Mouse (Mus musculus): ENCODE results near the gene Ppef2. TPM values are rescaled to one million over a fixed set of nuclear protein-coding genes. Genes with fewer than 3 reads are reported as not detected.
"Not testable (repeated sequence)": the region's sequence is repeated elsewhere in the genome, so short reads cannot be mapped to it uniquely, and the experiment has no call there.

Gene Ppef2
- polyA plus RNA-seq, 1 experiment from 2014 or later, result 0.99 TPM

DNA sequence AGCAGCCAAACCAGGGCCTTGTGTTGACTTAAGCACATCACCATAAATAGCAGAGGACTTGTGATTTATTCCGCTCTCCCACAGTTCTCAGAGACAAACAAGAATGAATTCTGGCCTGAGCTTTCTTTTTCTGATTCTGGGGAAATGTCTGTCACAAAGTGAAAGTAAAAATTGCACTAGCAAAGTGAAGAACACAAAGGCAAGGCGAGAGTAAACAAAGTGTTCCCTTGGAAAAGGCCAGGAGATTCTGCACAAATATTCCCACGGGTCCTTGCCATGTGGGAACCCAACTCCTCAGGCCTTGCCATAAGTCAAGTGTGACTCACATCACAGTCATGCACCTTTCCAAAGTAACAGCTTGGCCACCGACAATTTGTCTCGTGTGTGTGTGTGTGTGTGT is 50.4 kb downstream of the Ppef2 start:
- H3K4me1 ChIP-seq, result no peaks in the 10 kb centered on the region
- no peak overlapping the region for H3K27ac ChIP-seq
- peaks cover 33% of the 10 kb centered on the region for H3K36me3 ChIP-seq (replicated peaks)
- H3K4me2 ChIP-seq, result no peak overlapping the region
- no peaks in the 10 kb centered on the region for H3K27me3 ChIP-seq (replicated peaks)
- no peak for ATAC-seq (replicated peaks)
- H3K4me3 ChIP-seq, result no peak overlapping the region
- no peaks in the 10 kb centered on the region for H3K9me3 ChIP-seq
- 95% methylated on average over 4 of the region's 5 CpGs for WGBS
- no peak overlapping the region for H3K9ac ChIP-seq

DNA sequence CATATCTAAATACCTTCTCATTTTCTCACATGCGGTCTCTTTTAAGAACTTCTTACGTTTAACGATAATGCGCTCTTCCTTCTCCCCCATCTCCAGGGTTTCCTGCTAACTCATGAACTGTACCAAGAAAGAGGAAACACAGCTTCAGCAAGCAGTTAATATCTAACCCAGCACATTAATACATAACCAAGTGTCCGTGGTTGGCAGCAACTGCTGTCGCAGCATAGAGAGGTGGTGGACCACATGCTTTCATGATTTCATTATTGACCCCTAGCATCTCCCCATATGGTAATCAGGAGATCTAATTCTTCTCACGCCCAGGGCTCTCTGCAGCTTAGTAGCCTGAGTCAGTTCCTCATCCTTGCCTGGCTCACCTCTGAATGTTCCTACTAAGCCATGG is 50.9 kb downstream of the Ppef2 start:
- H3K36me3 ChIP-seq (replicated peaks), result peaks cover 36% of the 10 kb centered on the region
- no peak overlapping the region for H3K4me2 ChIP-seq
- no peak overlapping the region for H3K4me3 ChIP-seq
- H3K27me3 ChIP-seq (replicated peaks), result no peaks in the 10 kb centered on the region
- no peak overlapping the region for H3K9ac ChIP-seq
- no peak overlapping the region for H3K27ac ChIP-seq
- 96% methylated on average over 7 of the region's 7 CpGs for WGBS
- no peak for ATAC-seq (replicated peaks)
- no peaks in the 10 kb centered on the region for H3K4me1 ChIP-seq
- H3K9me3 ChIP-seq, result no peaks in the 10 kb centered on the region

DNA sequence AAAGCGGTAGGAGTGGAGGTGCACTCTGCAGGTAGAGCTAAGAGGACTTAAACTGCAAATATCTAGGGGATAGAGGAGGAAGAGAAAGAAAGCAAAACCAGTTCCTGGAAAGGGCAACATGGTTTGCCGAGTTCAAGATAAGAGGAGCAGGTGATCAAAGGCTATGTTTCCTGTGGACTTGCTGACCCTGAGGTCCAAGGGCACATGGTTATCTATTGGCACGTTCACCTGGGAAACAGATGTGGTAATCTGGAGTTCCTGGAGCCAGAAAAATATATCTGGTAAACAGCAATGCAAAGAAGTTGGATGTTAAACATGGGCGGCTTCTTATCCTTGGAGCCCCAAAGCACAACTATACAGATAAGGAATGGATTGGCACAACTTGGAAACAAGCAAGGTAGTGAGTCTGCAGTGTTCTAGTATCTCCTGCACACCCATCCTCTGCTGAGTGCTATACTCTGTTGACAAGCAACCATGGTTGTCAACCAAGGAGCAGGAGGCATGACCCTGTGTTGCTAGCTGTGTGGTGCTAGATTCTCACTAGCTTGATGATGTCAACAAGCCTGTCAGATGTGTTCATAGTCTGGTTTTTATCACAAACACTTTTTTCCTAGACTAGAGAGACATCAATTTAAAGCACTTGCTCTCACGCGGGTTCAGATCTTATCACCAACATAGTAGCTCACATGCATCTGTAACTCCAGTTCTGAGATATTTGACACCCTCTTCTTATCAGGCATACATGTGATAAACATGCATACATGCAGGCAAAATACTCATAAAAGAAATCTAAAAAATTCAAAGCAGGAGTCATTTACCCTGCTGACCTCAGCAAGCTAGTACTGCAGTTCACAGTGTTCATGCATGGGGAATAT is 51.7 kb downstream of the Ppef2 start:
- Histone ChIP-seq H3K9ac (no peak overlapping the region), H3K27me3 (replicated peaks) (no peaks in the 10 kb centered on the region), H3K4me1 (no peaks in the 10 kb centered on the region), H3K36me3 (replicated peaks) (peaks cover 38% of the 10 kb centered on the region), H3K27ac (no peak overlapping the region), H3K4me2 (no peak overlapping the region), H3K4me3 (no peak overlapping the region), H3K9me3 (no peaks in the 10 kb centered on the region)
- 93% methylated on average over 6 of the region's 6 CpGs for WGBS
- no peak for ATAC-seq (replicated peaks)

GRCm38 (mm10) chr5:92198266-92198665 is 57.8 kb downstream of the Ppef2 start:
- 61% methylated on average over 8 of the region's 8 CpGs for WGBS
- ATAC-seq (replicated peaks), result no peak
- Histone ChIP-seq H3K4me2 (no peak overlapping the region), H3K9ac (no peak overlapping the region), H3K27ac (0 out of 2 replicates have a peak overlapping the region, but pooled peaks have one; percentile 34), H3K4me1 (peaks cover 9% of the 10 kb centered on the region), H3K9me3 (no peaks in the 10 kb centered on the region), H3K27me3 (replicated peaks) (no peaks in the 10 kb centered on the region), H3K4me3 (no peak overlapping the region), H3K36me3 (replicated peaks) (peaks cover 39% of the 10 kb centered on the region)

DNA sequence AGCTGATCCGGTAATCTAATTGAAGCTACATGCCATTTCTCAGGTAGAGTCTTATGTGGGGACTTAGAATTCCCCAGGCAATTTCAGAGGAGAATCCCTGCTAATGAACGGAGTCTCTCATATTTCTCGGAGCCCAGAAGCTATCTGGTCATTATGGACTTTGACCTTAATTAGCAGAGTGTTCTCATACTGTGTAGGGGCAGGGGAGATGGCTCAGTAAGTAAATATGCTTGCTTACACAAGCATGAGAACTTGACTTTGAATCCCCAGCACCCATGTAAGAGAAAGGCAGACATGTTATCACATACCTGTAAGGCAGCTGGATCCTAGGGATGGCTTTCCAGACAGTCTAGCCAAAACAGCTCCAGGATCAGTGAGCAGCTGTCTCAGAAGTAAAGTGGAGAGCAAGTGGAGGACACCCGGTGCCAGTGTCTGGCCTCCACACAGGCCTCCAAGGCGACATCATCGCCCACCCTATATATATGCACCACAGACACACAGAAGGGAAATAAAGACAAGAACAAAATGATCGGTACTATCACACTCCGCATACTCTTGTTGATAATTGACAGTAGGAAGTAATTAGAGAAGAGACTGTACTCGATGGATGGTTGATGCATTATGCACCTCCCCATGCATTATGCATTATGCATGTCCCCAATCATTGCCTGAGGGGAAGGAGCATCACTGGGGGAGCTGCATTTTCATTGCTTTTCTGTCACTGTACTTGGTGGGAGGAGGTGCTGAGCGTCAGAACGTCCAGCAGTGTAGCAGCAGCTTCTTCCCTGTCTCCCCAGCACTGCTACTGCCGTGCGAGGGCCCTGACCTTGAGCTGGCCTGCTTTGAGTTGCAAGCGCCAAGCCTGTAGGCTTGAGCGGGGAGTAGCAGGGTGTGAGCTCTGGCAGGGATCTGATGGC is 58.9 kb downstream of the Ppef2 start:
- ATAC-seq (replicated peaks), result peak; percentile 86
- Histone ChIP-seq H3K27ac (peak overlapping the region; percentile 74), H3K36me3 (replicated peaks) (peaks cover 44% of the 10 kb centered on the region), H3K27me3 (replicated peaks) (no peaks in the 10 kb centered on the region), H3K9me3 (no peaks in the 10 kb centered on the region), H3K4me2 (no peak overlapping the region), H3K9ac (no peak overlapping the region; the same call in 1 of the 2 replicates), H3K4me1 (peaks cover 9% of the 10 kb centered on the region), H3K4me3 (no peak overlapping the region)
- WGBS, result 58% methylated on average over 15 of the region's 15 CpGs

DNA sequence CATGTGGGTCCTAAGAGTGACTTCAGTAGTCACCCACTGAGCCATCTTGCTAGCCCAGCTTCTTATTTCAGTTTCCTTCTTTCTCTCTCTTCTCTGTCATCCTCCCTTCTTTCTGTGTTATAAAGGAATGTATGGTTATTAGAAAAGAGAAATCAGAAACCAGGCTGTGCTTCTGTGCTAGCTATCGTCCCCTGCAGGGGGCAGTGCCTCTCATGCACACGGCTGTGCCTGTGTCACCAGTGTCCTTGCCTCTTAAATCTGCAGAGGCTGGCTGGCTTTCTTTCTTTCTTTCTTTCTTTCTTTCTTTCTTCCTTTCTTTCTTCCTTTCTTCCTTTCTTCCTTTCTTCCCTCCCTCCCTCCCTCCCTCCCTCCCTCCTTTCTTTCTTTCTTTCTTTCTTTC is 60.4 kb downstream of the Ppef2 start:
- ATAC-seq (replicated peaks); H3K4me1 ChIP-seq; H3K4me2 ChIP-seq; H3K27ac ChIP-seq; H3K9ac ChIP-seq; H3K9me3 ChIP-seq; H3K4me3 ChIP-seq; H3K27me3 ChIP-seq (replicated peaks): not testable (repeated sequence)
- WGBS, result 48% methylated on average over 2 of the region's 2 CpGs
- peaks cover 33% of the 10 kb centered on the region for H3K36me3 ChIP-seq (replicated peaks)

DNA sequence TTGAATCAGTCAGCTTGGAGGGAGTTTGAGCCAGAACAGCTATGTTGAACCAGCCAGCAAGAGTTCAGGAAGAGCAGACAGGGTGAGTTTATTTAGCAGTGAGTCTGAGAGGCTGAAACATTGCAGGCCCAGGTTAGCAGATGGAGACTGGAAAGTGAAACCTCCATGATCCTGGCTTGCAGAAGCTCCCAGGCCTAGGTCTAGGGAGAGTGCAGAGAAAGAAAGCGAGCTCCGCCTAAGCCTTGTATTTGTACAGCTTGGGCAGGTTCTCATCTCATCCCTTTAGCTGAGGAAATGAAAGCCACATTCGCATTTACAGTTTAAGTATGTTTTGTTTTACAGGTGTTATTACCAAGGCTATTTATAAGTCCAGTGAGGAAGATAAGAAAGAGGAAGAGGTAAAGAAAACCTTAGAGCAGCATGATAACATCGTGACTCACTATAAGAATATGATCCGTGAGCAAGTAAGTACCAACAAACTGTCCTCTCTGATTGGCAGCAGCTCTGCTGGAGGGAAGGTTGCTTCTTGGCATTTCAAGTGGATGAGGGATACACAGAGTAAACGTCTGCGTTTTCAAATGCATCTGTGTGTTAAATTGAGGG is 67.1 kb downstream of the Ppef2 start:
- Histone ChIP-seq H3K4me2 (no peak overlapping the region), H3K4me1 (no peaks in the 10 kb centered on the region), H3K9ac (no peak overlapping the region), H3K27me3 (replicated peaks) (no peaks in the 10 kb centered on the region), H3K36me3 (replicated peaks) (peaks cover 45% of the 10 kb centered on the region), H3K27ac (no peak overlapping the region), H3K4me3 (no peak overlapping the region), H3K9me3 (no peaks in the 10 kb centered on the region)
- no peak for ATAC-seq (replicated peaks)
- 98% methylated on average over 7 of the region's 7 CpGs for WGBS

DNA sequence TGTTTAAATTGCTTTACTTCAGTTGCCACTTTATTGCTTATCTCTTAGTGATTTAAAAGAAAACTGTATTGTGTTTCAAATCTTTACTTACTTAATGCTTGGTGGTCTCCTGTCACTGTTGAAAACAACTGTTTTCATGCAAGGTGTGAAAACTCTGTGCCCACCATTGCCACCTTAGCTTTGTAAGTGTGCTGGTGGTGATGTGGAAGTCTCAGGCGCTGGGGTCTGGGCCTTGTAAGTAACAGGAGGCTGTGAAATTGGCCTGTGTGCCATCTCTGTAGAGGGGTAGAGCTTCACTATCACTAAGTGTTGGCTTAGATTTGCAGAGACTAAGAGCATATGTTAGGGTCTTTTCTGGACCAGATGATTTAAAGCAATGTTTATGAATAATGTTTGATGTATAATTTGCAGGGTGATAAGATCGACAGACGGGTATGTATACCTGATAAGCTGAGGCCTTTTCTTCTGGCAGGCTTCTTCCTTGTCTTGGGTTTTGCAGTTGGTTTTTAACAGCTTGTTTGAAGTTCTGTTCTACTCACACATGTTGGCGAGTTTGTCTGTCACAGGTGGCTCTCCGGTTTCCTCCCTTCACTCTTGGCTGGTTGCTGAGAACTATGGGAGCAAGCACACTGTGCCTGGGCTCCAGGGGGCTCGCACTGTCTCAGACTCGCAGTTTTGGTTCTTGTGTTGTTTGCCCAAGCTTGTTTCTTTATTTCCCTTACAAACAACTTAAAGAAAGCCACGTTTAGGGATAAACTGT is 72.8 kb downstream of the Ppef2 start:
- Histone ChIP-seq H3K27ac (no peak overlapping the region), H3K9ac (no peak overlapping the region), H3K36me3 (replicated peaks) (peaks cover 36% of the 10 kb centered on the region), H3K4me3 (no peak overlapping the region), H3K27me3 (replicated peaks) (no peaks in the 10 kb centered on the region), H3K4me1 (no peaks in the 10 kb centered on the region), H3K4me2 (no peak overlapping the region), H3K9me3 (no peaks in the 10 kb centered on the region)
- ATAC-seq (replicated peaks), result no peak
- 89% methylated on average over 8 of the region's 8 CpGs for WGBS

Other genes with a start within 250 kb of the Ppef2 start
- 9.8 and 10.5 TPM in 2 replicates for gene Cdkl2, start 212.4 kb downstream of the Ppef2 start, polyA plus RNA-seq (2015; fragmentation: Nextera tagmentation; extraction: Ambion mirVana)
- 330 and 368 TPM in 2 replicates for gene G3bp2, start 172.6 kb downstream of the Ppef2 start, polyA plus RNA-seq (2015; fragmentation: Nextera tagmentation; extraction: Ambion mirVana)
- gene Uso1, start 118.3 kb downstream of the Ppef2 start, polyA plus RNA-seq (2015; fragmentation: Nextera tagmentation; extraction: Ambion mirVana), result 42.1 and 42.5 TPM in 2 replicates
- not detected in 2 replicates for gene U90926, start 40.9 kb downstream of the Ppef2 start, polyA plus RNA-seq (2015; fragmentation: Nextera tagmentation; extraction: Ambion mirVana)
- 16.4 and 17.7 TPM in 2 replicates for gene Naaa, start 21.9 kb upstream of the Ppef2 start, polyA plus RNA-seq (2015; fragmentation: Nextera tagmentation; extraction: Ambion mirVana)
- gene Sdad1, start 54.2 kb upstream of the Ppef2 start, polyA plus RNA-seq (2015; fragmentation: Nextera tagmentation; extraction: Ambion mirVana), result 31.8 TPM in 2 replicates
- not detected in 2 replicates for gene Cxcl9, start 71.8 kb upstream of the Ppef2 start, polyA plus RNA-seq (2015; fragmentation: Nextera tagmentation; extraction: Ambion mirVana)
- 4.5 and 5.5 TPM in 2 replicates for gene Art3, start 75.5 kb upstream of the Ppef2 start, polyA plus RNA-seq (2015; fragmentation: Nextera tagmentation; extraction: Ambion mirVana)
- 0.21 and 0.42 TPM in 2 replicates for gene Cxcl10, start 92.6 kb upstream of the Ppef2 start, polyA plus RNA-seq (2015; fragmentation: Nextera tagmentation; extraction: Ambion mirVana)
- 50.5 and 56.4 TPM in 2 replicates for gene Nup54, start 178.9 kb upstream of the Ppef2 start, polyA plus RNA-seq (2015; fragmentation: Nextera tagmentation; extraction: Ambion mirVana)